In the genomic region with DNA sequence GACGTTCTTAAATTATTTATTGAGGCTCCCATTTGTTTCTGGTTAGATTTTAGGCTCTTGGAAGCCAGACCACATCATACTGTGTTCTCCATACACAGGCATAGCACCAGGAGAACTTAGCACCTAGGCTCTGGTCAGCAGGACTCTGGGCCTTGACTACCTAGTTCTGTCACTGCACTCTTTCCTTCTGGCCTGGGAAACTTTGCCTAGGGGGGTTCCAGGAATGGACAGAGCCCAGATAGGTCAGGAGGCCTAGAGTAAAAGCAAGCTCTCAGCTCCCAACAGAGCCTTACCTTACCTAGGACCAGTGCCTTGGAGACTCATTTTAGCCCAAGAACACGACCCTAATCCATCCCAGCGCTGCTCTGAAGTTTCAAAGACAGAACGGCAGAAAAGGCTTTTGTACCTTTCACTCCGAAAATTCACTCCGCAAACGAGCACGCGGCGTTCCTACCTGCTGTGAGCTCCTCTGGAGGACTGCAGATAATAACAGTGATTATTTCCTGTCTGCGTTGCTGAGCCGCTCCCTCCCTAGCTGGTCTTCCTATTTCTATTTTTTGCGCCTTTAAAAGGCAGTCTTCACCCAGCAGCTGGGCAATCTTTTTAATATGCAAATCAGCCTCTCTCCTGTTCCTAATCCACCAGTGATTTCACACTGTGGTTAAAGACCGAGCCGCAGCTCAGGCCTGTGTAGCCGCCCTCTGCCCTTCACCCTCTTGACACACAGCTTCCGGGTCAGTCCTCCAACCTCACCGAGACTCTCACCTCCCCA, we compare ENCODE assay signal across 9 mouse cellular contexts. TPM values are rescaled to one million over a fixed set of nuclear protein-coding genes. Genes with fewer than 3 reads are reported as not detected.
DNase-seq lines count a peak whose midpoint lies in the region; ATAC-seq and TF ChIP-seq lines count a peak whose summit lies in the region.
"Had no signal": no experiment of that assay in that cellular context is flagged by ENCODE, and none has a peak within 500 bp of the region (broad histone marks: within the 10 kb centered on the region; RNA-seq: fewer than 3 reads in every experiment).

No protein-coding gene starts in this region.

- H3K4me3 ChIP-seq in layer of hippocampus, adult 2 months, result peak overlapping the region; percentile 27; the same call in 1 of the 2 replicates
- no peak overlapping the region for H3K4me3 ChIP-seq in intestine, embryonic 14.5 days (ENCODE audit: low read depth, low read length)
- H3K4me3 ChIP-seq in neural tube, embryonic 15.5 days (replicated peaks), result no peak overlapping the region

- no peaks in the 10 kb centered on the region for H3K27me3 ChIP-seq in intestine, embryonic 14.5 days (replicated peaks; ENCODE audit: control insufficient read depth, insufficient read depth, low read length)
- no peaks in the 10 kb centered on the region for H3K27me3 ChIP-seq in neural tube, embryonic 15.5 days (replicated peaks)

- ATAC-seq in intestine, embryonic 14.5 days (replicated peaks; ENCODE audit: low FRiP score, low TSS enrichment, low read depth), result no peak
- ATAC-seq in neural tube, embryonic 15.5 days (ENCODE audit: low FRiP score), result peak; percentile 40; the same call in 1 of the 2 replicates

- no peaks in the 10 kb centered on the region for H3K36me3 ChIP-seq in intestine, embryonic 14.5 days (ENCODE audit: control insufficient read depth, insufficient read depth, low read length)
- H3K36me3 ChIP-seq in neural tube, embryonic 15.5 days, result no peaks in the 10 kb centered on the region

- no peak for TF ChIP-seq CTCF in layer of hippocampus, adult 2 months (conservative IDR thresholded peaks at IDR 0.05)

- WGBS in intestine, embryonic 14.5 days, result 24% methylated on average over 18 of the region's 18 CpGs
- 9% methylated on average over 18 of the region's 18 CpGs for WGBS in neural tube, embryonic 15.5 days

- peak overlapping the region; percentile 63 for H3K27ac ChIP-seq in layer of hippocampus, adult 2 months
- H3K27ac ChIP-seq in intestine, embryonic 14.5 days (ENCODE audit: low read depth), result peak overlapping the region; percentile 45; the same call in 1 of the 2 replicates
- H3K27ac ChIP-seq in neural tube, embryonic 15.5 days (replicated peaks), result peak overlapping the region; percentile 45; the same call in 1 of the 2 replicates

- H3K4me2 ChIP-seq in intestine, embryonic 14.5 days (ENCODE audit: low read length), result no peak overlapping the region; the same call in 1 of the 2 replicates
- H3K4me2 ChIP-seq in neural tube, embryonic 15.5 days, result peak overlapping the region; percentile 36

- DNase-seq in layer of hippocampus, adult 2 months (ENCODE audit: low spot score in 2 of 2), result no peak
- DNase-seq in layer of hippocampus, adult 18-20 months (ENCODE audit: low spot score in 2 of 2), result no peak
- peak; percentile 39 for DNase-seq in embryo, embryonic 11 days
- DNase-seq in intestine, embryonic 14.5 days (ENCODE audit: low spot score), result no peak
- no peak for DNase-seq in kidney, postnatal 14 days
- DNase-seq in thymus, postnatal 36 days, result no peak
- DNase-seq in spleen, postnatal 10 days (ENCODE audit: low spot score in 2 of 2), result no peak
- DNase-seq: lung, adult 18-20 months had no signal

- peaks cover 6% of the 10 kb centered on the region for H3K4me1 ChIP-seq in intestine, embryonic 14.5 days (replicated peaks; ENCODE audit: control insufficient read depth, insufficient read depth, low read length)
- peaks cover 21% of the 10 kb centered on the region for H3K4me1 ChIP-seq in neural tube, embryonic 15.5 days

- H3K9me3 ChIP-seq in intestine, embryonic 14.5 days (ENCODE audit: control insufficient read depth, low read length), result no peaks in the 10 kb centered on the region
- no peaks in the 10 kb centered on the region for H3K9me3 ChIP-seq in neural tube, embryonic 15.5 days (replicated peaks)

- no peak overlapping the region for H3K9ac ChIP-seq in intestine, embryonic 14.5 days (ENCODE audit: low read length)
- H3K9ac ChIP-seq in neural tube, embryonic 15.5 days (replicated peaks), result no peak overlapping the region

RNA-seq across cellular contexts. Expression of gene Rab4a, which starts 52.0 kb away (rescaled TPM):
- total RNA-seq in layer of hippocampus, adult 2 months (2021), result 10 to 100 TPM; 41.8 to 48.0 TPM
- 10 to 100 TPM; 42.6 to 44.8 TPM for total RNA-seq in layer of hippocampus, adult 18-20 months (2021)
- 51.9 and 52.0 TPM in 2 replicates for polyA plus RNA-seq in intestine, embryonic 14.5 days (2014; fragmentation: Nextera tagmentation; extraction: Ambion mirVana)
- polyA plus RNA-seq in neural tube, embryonic 15.5 days (2015; fragmentation: Nextera tagmentation; extraction: Ambion mirVana), result 78.2 and 87.0 TPM in 2 replicates
